Mouse (Mus musculus) adrenal gland, adult 18-20 months (tissue): ENCODE measurements around the gene Wdr74. TPM values are rescaled to one million over a fixed set of nuclear protein-coding genes. Genes with fewer than 3 reads are reported as not detected.
A peak's percentile ranks its signal among the peaks of the same experiment; 100 is the strongest.

ENCODE experiments used
- DNase-seq, 2 experiments: peaks; one replicate each; pipeline ENCODE4 v3.0.0; 2021 to 2022; ENCODE audit warnings: low spot score in 2 of 2
- long read RNA-seq, 2 experiments: library from polyadenylated mRNA; stranded (forward); transcript quantifications; one replicate each; pipeline ENCODE4 v2.0.0; 2021
- total RNA-seq, 2 experiments: library from RNA; stranded (reverse); gene quantifications; 1 replicate in 1 of 2; 2 replicates in 1 of 2; pipeline ENCODE4 v1.2.3; 2021

The Wdr74 gene
- 10 to 100 TPM; 62.4 to 66.2 TPM for total RNA-seq
- long read RNA-seq, experiment 1, transcript Wdr74-201 (11 exons, 1,204 nt): major isoform, 15 of 18 reads
- long read RNA-seq, experiment 1, partial matches to known transcripts: 0 of 18 reads
- long read RNA-seq, experiment 1, other reads (novel, unspliced or antisense): 3 of 18 reads
- long read RNA-seq, experiment 2, transcript Wdr74-201 (11 exons, 1,204 nt): major isoform, 28 of 34 reads
- long read RNA-seq, experiment 2, partial matches to known transcripts: 0 of 34 reads
- long read RNA-seq, experiment 2, other reads (novel, unspliced or antisense): 6 of 34 reads

- DNase-seq: peak; percentile 95 to 96
These were observed at the start of gene Wdr74 for GRCm38 (mm10) chr19:8735389-8736159. Gene Wdr74 (plus strand): TSS chr19:8735827.

GRCm38 (mm10) chr19:8691871-8692539, 43.6 kb upstream of the Wdr74 start:
- no peak for DNase-seq

- DNase-seq: no peak
These were observed 42.9 kb upstream of the Wdr74 start for GRCm38 (mm10) chr19:8692740-8693139.

- DNase-seq: peak in 1 of 2 experiments; percentile 57
These were observed 40.3 kb upstream of the Wdr74 start for GRCm38 (mm10) chr19:8695330-8695729.

- no peak for DNase-seq
These were observed 36.0 kb upstream of the Wdr74 start for GRCm38 (mm10) chr19:8699652-8700051.

GRCm38 (mm10) chr19:8702458-8702857, 33.2 kb upstream of the Wdr74 start:
- DNase-seq: no peak

- DNase-seq: no peak
These were observed 32.1 kb upstream of the Wdr74 start for GRCm38 (mm10) chr19:8703571-8703970.

GRCm38 (mm10) chr19:8705026-8705708, 30.5 kb upstream of the Wdr74 start:
- no peak for DNase-seq

GRCm38 (mm10) chr19:8706132-8706667, 29.4 kb upstream of the Wdr74 start:
- DNase-seq: no peak

- no peak for DNase-seq
These were observed 28.7 kb upstream of the Wdr74 start for GRCm38 (mm10) chr19:8706930-8707329.

GRCm38 (mm10) chr19:8708954-8709353, 26.7 kb upstream of the Wdr74 start:
- DNase-seq: no peak

- DNase-seq: no peak
These were observed 25.6 kb upstream of the Wdr74 start for GRCm38 (mm10) chr19:8710057-8710456.

GRCm38 (mm10) chr19:8711506-8711905, 24.1 kb upstream of the Wdr74 start:
- DNase-seq: no peak

GRCm38 (mm10) chr19:8711949-8712869, 23.4 kb upstream of the Wdr74 start:
- no peak for DNase-seq

- DNase-seq: peak; percentile 67 to 75
These were observed 22.7 kb upstream of the Wdr74 start for GRCm38 (mm10) chr19:8712870-8713305.

- peak; percentile 92 to 93 for DNase-seq
These were observed 22.2 kb upstream of the Wdr74 start for GRCm38 (mm10) chr19:8713306-8713996.

- no peak for DNase-seq
These were observed 21.5 kb upstream of the Wdr74 start for GRCm38 (mm10) chr19:8713997-8714652.

- no peak for DNase-seq
These were observed 20.8 kb upstream of the Wdr74 start for GRCm38 (mm10) chr19:8714653-8715481.
